Mouse (Mus musculus) Muller cell, postnatal 12 days (primary cell): Measurements from ENCODE around the gene Plcd1.

Source experiments
- DNase-seq: peaks from one replicate; pipeline ENCODE4 v3.0.0-alpha.2; 2015; ENCODE audit errors: inconsistent ontology term

The Plcd1 gene

DNA sequence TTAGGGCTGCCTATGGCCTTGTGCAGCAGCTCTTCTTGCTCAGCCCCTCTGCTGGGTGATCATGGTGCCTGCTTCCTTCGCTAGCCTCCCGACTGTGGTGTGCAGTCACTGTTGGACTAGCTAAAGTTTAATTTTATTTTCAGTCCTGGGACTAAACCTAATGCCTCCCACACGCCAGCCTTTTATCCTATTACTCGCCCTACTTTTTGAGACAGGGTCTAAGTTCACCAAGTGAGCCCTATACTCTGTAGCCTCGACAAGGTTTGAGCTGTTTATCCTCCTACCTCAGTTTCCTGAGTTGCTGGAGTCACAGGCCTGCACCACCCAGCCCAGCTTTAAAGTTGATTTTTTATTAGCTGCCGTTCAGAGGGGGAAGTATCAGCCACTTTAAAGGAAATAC, 68.0 kb downstream of the Plcd1 start:
- DNase-seq = no peak

DNA sequence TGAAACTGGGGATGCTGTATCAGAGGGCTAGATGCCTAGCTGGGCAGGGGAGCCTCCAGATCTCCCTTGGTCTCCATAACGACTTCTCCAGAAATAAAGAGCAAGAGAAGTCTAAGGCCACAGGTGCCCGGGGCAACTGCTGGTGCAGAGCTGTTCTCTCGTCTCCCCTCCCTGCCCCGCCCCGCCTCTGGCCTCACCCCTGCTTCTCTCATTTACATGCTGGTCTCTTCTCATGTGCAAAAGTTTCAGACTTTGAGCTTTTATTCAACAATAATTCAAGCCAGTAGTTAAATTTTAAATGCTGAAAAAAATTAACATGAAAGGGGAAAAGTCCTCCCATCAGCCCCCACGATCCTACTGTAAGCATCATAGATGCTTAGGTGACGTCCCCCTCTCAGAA, 71.6 kb downstream of the Plcd1 start:
- DNase-seq = no peak
